Mouse (Mus musculus): ENCODE measurements around the gene Fbll1. TPM values are rescaled to one million over a fixed set of nuclear protein-coding genes. Genes with fewer than 3 reads are reported as not detected.

The Fbll1 gene
- under 1 TPM in 1 of 2 experiments, not detected in 1; 0.39 TPM for total RNA-seq (2023)

GRCm38 (mm10) chr11:35798874-35799273 is at the start of gene Fbll1:
Gene Fbll1 (minus strand): TSS chr11:35798884.

GRCm38 (mm10) chr11:35834022-35834760 is 35.5 kb upstream of the Fbll1 start, which contains the start of gene Rars:
Gene Rars (minus strand): TSS chr11:35834506.

GRCm38 (mm10) chr11:35769188-35769745 is 29.4 kb downstream of the Fbll1 start, which contains the start of gene Pank3:
Gene Pank3 (plus strand): TSS chr11:35769484.

Other genes with a start within 250 kb of the Fbll1 start
- gene Pank3, start 29.4 kb downstream of the Fbll1 start, total RNA-seq (2023), result 10 to 100 TPM; 22.3 to 26.9 TPM
- 10 to 100 TPM; 71.6 to 72.0 TPM for gene Rars, start 35.6 kb upstream of the Fbll1 start, total RNA-seq (2023)
- gene Wwc1, start 181.6 kb upstream of the Fbll1 start, total RNA-seq (2023), result 1 to 10 TPM in 1 of 2 experiments, under 1 TPM in 1; 0.92 to 1.6 TPM